Mouse (Mus musculus): Measurements from ENCODE around the gene Fbxo39.
"Not testable (repeated sequence)": the region's sequence is repeated elsewhere in the genome, so short reads cannot be mapped to it uniquely, and the experiment has no call there.

Gene Fbxo39

GRCm38 (mm10) chr11:72311355-72312001, 2.8 kb upstream of the Fbxo39 start:
- no peak for DNase-seq

GRCm38 (mm10) chr11:72318026-72318425, 3.8 kb downstream of the Fbxo39 start:
- no peak for DNase-seq

- no peak for DNase-seq
Observed at GRCm38 (mm10) chr11:72324431-72324830, 10.2 kb downstream of the Fbxo39 start.

GRCm38 (mm10) chr11:72325701-72326100, 11.5 kb downstream of the Fbxo39 start:
- no peak for DNase-seq

DNA sequence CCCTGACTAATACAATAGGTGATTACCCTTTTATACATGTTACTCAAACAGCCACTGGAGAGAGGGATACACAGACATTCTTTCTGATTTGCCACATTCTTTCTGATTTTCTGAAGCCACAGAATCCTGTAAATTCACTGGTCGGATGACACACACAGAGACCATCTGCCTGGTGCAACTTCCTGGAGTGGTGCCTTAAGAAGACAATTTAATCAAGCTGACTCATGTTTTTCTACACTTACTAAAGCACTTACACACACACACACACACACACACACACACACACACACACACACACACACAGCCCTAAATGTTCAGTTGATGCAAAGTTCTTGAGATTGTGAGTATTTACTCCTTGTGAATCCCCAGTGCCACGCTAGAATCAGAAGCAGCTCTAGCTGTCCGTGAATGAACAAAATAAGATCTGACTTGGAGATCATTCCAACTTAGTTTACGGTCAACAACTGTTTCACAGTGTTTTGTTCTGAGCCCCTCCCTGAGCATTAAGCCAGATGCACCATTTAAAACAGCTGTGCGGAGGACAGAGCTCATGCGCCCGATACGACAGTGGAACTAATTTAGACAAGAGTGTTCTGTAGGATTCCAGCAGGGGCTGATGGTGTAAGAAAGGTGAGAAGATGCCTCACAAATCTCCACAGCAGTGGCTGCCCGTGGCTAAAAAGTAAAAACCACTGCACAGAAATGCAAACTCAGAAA, 18.9 kb downstream of the Fbxo39 start:
- no peak for DNase-seq

DNA sequence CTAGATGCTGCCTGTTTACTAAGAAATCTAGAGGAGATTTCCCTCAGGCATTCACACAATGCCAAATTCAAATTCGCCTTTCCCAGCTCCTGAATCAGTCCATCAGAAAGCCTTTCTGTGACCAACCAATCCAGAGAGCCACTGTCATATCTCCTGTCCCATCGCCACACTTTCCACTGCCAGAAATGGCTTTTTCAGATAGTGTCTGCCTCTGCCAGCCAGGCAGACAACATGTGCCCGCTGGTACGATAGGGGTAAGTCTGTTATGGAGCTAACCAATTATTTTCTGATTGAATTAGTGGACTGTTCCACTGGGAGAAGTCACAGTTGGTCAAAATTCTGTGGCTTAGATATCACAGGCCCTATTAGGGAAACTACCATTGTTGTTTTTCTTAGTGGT, 20.4 kb downstream of the Fbxo39 start:
- no peak for DNase-seq

DNA sequence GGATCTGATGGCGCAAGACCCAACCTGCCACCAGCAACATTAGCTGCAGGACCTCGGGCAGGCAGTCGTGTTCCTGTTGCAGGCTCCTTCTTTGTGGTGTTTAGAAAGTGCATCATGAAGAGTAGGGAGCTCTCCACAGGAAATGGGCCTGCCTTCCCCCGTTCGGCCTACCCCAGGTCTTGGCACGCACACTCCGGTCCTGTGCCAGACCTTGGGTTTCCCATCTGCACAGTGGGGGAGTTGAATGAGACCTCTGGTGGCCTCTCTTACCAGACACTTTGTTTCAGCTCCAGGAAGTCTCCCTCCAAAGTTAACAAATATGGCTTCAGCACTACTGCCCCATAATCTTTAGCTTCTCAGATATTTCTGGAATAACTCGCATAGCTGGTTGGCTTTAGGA, 22.5 kb downstream of the Fbxo39 start:
- DNase-seq, result no peak

GRCm38 (mm10) chr11:72338437-72338871, 24.2 kb downstream of the Fbxo39 start:
- DNase-seq, result no peak

GRCm38 (mm10) chr11:72339716-72340115, 25.5 kb downstream of the Fbxo39 start:
- DNase-seq, result no peak

DNA sequence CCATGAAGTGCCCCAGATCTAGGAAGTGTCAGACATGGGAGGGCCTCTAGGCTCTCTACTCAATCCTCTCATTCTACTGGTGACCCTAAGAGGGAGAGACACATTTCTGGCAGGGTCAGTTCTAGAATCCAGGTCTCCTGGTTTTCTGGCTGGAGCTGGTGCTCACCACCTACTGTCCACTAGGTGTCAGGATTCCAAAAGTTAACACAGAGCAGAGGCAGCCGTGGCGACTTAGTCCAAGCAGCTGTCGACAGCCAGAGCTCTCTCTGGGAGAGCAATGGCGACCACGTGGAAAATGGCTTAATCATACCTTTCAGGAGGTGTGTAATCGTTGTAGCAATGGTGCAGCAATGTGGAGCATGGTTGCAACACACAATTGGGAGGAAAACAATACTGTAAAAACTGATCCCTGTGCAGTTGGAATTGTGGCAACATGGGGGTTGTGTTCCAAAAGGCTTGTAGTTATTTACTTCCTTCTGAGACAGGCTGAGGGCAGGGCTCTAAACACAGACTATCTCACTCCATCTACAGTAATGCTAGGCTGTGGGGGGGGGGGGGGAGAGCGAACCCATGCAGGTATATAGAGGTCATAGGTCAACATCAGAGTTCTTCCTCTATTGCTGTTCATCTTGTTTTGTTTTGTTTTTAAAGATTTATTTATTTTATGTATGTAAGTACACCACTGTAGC, 28.4 kb downstream of the Fbxo39 start:
- DNase-seq, result peak; percentile 46 to 59

- DNase-seq, result not testable (repeated sequence)
Observed at GRCm38 (mm10) chr11:72343238-72343625, 29.0 kb downstream of the Fbxo39 start.

- peak; percentile 25 to 33 for DNase-seq
Observed at GRCm38 (mm10) chr11:72343904-72344303, 29.7 kb downstream of the Fbxo39 start.

DNA sequence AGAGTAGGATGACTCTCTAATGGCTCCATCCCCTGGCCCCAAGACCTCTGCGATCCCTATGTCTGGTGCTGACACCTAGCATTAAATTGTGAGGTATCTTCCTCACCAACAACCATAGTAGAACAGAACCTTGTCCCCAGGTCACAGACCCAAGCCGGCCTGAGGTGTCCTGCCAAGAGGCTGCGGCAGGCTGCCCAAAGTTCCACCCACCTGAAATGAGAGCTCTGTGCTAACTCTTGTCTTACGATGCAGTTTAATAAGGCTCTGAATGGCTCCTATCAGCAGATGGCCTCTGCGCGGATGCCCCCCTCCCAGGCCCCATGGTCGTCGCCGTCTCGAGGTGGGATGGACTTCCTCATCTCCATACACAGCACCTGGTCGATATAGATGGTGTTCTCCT, 30.2 kb downstream of the Fbxo39 start:
- no peak for DNase-seq

DNA sequence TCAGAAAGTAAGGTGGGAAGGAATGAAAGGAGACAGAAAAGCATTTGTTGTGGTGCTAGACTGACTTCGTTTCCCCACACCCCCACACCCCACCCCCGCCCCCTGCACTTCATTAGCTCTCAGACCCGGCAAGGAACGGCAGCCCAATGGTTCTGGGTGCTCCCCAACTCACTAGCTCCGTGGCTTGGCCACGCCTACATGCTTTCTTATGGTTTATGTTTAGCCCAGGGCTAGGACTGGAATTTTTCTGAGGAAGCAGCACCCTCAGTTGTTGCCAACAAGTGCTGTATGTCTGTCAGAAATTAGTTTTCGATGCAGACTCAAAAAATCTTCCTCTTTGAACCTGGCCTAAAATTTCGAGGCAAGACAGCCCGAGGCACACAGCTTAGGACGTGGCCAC, 34.3 kb downstream of the Fbxo39 start:
- DNase-seq, result no peak

GRCm38 (mm10) chr11:72349016-72349415, 34.8 kb downstream of the Fbxo39 start:
- no peak for DNase-seq

DNA sequence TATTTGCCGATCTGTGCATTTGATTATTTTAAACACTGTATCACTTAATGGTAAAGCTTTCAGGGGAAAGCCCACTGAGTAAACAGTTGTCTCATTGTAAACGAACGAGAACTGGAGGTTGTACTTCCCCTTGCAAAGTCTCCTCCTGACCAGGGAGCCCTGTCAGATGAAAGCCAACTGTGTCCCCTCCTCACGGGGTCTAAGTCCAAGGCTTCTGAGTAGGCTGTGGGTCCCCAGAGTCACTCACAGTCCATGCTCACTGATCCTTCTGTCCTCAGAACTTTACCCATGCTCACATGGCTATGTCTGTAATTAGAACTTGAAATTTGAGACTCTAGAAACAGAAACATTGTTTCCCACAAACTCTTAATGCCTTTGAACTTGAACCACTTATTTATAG, 35.4 kb downstream of the Fbxo39 start:
- DNase-seq, result no peak

GRCm38 (mm10) chr11:72352272-72352671, 38.0 kb downstream of the Fbxo39 start:
- no peak for DNase-seq

- no peak for DNase-seq
Observed at GRCm38 (mm10) chr11:72353186-72353585, 38.9 kb downstream of the Fbxo39 start.

DNA sequence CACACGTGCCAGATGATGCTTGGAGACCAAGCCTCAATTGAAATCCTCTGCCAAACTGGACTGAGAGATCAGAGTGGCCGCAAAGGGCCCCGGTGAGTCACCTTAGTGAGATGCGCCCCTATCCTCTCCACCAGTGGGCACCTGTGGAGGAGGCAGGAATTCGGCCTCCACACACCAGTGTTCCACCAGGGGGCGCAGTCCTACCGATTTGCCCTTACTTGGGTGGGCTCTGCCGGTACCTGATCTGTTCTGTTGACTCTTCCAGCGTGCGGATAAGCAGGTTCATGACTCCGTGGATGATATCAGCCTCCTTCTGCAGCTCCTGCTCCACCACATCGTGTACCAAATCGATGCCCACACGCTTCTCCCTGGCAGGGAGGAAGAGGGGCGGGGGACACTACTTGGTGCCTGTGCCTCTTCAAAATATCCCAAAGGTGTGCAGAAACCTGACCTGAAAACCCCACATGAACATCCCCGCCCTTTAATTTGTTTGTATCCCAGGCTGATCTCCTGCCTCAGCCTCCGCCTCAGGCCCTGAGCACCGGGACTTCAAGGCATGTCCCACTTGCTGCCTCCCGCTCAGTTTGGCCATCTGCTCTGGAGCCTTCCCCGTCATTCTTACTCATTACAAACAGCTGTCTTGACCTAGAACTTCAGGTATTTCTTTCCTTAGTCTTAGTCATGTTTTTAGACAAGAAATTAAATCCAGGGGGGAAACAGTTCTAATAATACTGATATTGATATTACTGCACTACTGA, 40.9 kb downstream of the Fbxo39 start:
- peak; percentile 64 to 65 for DNase-seq

- DNase-seq, result peak; percentile 52 to 78
Observed at GRCm38 (mm10) chr11:72361385-72362346, 47.4 kb downstream of the Fbxo39 start.

- no peak for DNase-seq
Observed at GRCm38 (mm10) chr11:72362347-72362741, 48.1 kb downstream of the Fbxo39 start, which contains the start of gene Tekt1. TSS of gene Tekt1 (minus strand) at chr11:72362442.
